Comparison of ENCODE assay signal across 11 mouse cellular contexts in genomic region chr5:112227898-112228239, GRCm38 (mm10). TPM values are rescaled to one million over a fixed set of nuclear protein-coding genes. Genes with fewer than 3 reads are reported as not detected.
A peak's percentile ranks its signal among the peaks of the same experiment; 100 is the strongest.
DNase-seq lines count a peak whose midpoint lies in the region; ATAC-seq lines count a peak whose summit lies in the region.
"Had no signal": no experiment of that assay in that cellular context is flagged by ENCODE, and none has a peak within 500 bp of the region (broad histone marks: within the 10 kb centered on the region; RNA-seq: fewer than 3 reads in every experiment).

No protein-coding gene starts in this region.

- H3K4me1 ChIP-seq in kidney, embryonic 16.5 days (ENCODE audit: insufficient read depth, low read length), result peaks cover 19% of the 10 kb centered on the region
- H3K4me1 ChIP-seq in embryonic facial prominence, embryonic 15.5 days, result peaks cover 21% of the 10 kb centered on the region
- H3K4me1 ChIP-seq in intestine, embryonic 14.5 days (replicated peaks; ENCODE audit: control insufficient read depth, insufficient read depth, low read length), result peaks cover 4% of the 10 kb centered on the region; the same call in 1 of the 2 replicates
- H3K4me1 ChIP-seq in neural tube, embryonic 12.5 days, result peaks cover 60% of the 10 kb centered on the region

- H3K9me3 ChIP-seq in kidney, embryonic 16.5 days (ENCODE audit: low read length), result no peaks in the 10 kb centered on the region
- H3K9me3 ChIP-seq in embryonic facial prominence, embryonic 15.5 days (replicated peaks), result no peaks in the 10 kb centered on the region
- H3K9me3 ChIP-seq in intestine, embryonic 14.5 days (ENCODE audit: control insufficient read depth, low read length), result no peaks in the 10 kb centered on the region
- H3K9me3 ChIP-seq in neural tube, embryonic 12.5 days, result no peaks in the 10 kb centered on the region
- H3K9me3 ChIP-seq: liver, embryonic 15.5 days had no signal

- no peak overlapping the region for H3K9ac ChIP-seq in kidney, embryonic 16.5 days (replicated peaks; ENCODE audit: low read length)
- no peak overlapping the region for H3K9ac ChIP-seq in embryonic facial prominence, embryonic 15.5 days
- no peak overlapping the region for H3K9ac ChIP-seq in intestine, embryonic 14.5 days (ENCODE audit: low read length)
- H3K9ac ChIP-seq in neural tube, embryonic 12.5 days, result peak overlapping the region; percentile 81
- H3K9ac ChIP-seq: liver, embryonic 15.5 days had no signal

- no peak for DNase-seq in kidney, adult 9 months
- DNase-seq in intestine, embryonic 14.5 days (ENCODE audit: low spot score), result no peak
- no peak for DNase-seq in thymus, postnatal 4 days
- DNase-seq in cerebellum, postnatal 4 days (ENCODE audit: low spot score in 2 of 2), result no peak
- no peak for DNase-seq in urinary bladder, adult 18-20 months (ENCODE audit: low spot score in 2 of 2)
- DNase-seq: kidney, postnatal 25 days had no signal

- H3K27ac ChIP-seq in kidney, embryonic 16.5 days (ENCODE audit: low read length), result no peak overlapping the region
- H3K27ac ChIP-seq in embryonic facial prominence, embryonic 15.5 days (replicated peaks), result no peak overlapping the region
- no peak overlapping the region for H3K27ac ChIP-seq in intestine, embryonic 14.5 days (ENCODE audit: low read depth)
- peak overlapping the region; percentile 98 for H3K27ac ChIP-seq in neural tube, embryonic 12.5 days
- H3K27ac ChIP-seq: liver, embryonic 15.5 days had no signal

- WGBS in kidney, embryonic 16.5 days, result 4% methylated on average over 13 of the region's 13 CpGs
- 3% methylated on average over 13 of the region's 13 CpGs for WGBS in embryonic facial prominence, embryonic 15.5 days
- 3% methylated on average over 13 of the region's 13 CpGs for WGBS in intestine, embryonic 14.5 days
- 1% methylated on average over 13 of the region's 13 CpGs for WGBS in neural tube, embryonic 12.5 days

- peaks cover 60% of the 10 kb centered on the region for H3K27me3 ChIP-seq in kidney, embryonic 16.5 days (ENCODE audit: insufficient read depth, low read length)
- peaks cover 68% of the 10 kb centered on the region for H3K27me3 ChIP-seq in embryonic facial prominence, embryonic 15.5 days
- peaks cover 65% of the 10 kb centered on the region for H3K27me3 ChIP-seq in intestine, embryonic 14.5 days (replicated peaks; ENCODE audit: control insufficient read depth, insufficient read depth, low read length)
- H3K27me3 ChIP-seq in neural tube, embryonic 12.5 days (replicated peaks), result 0 out of 2 replicates have a peak, but pooled peaks cover 4% of the 10 kb centered on the region

- ATAC-seq in kidney, embryonic 16.5 days (ENCODE audit: low FRiP score, low TSS enrichment), result no peak
- no peak for ATAC-seq in embryonic facial prominence, embryonic 15.5 days (ENCODE audit: insufficient number of reproducible peaks, low FRiP score, low TSS enrichment, low read depth)
- no peak for ATAC-seq in intestine, embryonic 14.5 days (replicated peaks; ENCODE audit: low FRiP score, low TSS enrichment, low read depth)
- ATAC-seq in neural tube, embryonic 12.5 days (ENCODE audit: low FRiP score, low read depth), result no peak; the same call in 1 of the 2 replicates

- H3K36me3 ChIP-seq in kidney, embryonic 16.5 days (ENCODE audit: insufficient read depth, low read length), result no peaks in the 10 kb centered on the region
- no peaks in the 10 kb centered on the region for H3K36me3 ChIP-seq in embryonic facial prominence, embryonic 15.5 days
- H3K36me3 ChIP-seq in intestine, embryonic 14.5 days (ENCODE audit: control insufficient read depth, insufficient read depth, low read length), result no peaks in the 10 kb centered on the region
- H3K36me3 ChIP-seq in neural tube, embryonic 12.5 days, result peaks cover 19% of the 10 kb centered on the region
- H3K36me3 ChIP-seq: G1E; liver, embryonic 15.5 days had no signal

- H3K4me2 ChIP-seq in kidney, embryonic 16.5 days (replicated peaks; ENCODE audit: low read depth, low read length), result peak overlapping the region; percentile 66
- peak overlapping the region; percentile 79 for H3K4me2 ChIP-seq in embryonic facial prominence, embryonic 15.5 days (replicated peaks)
- H3K4me2 ChIP-seq in intestine, embryonic 14.5 days (ENCODE audit: low read length), result peak overlapping the region; percentile 46
- peak overlapping the region; percentile 83 for H3K4me2 ChIP-seq in neural tube, embryonic 12.5 days (replicated peaks)

- H3K4me3 ChIP-seq in kidney, embryonic 16.5 days (ENCODE audit: low read length), result peak overlapping the region; percentile 42
- peak overlapping the region; percentile 41 for H3K4me3 ChIP-seq in embryonic facial prominence, embryonic 15.5 days (replicated peaks)
- peak overlapping the region; percentile 31 for H3K4me3 ChIP-seq in intestine, embryonic 14.5 days (ENCODE audit: low read depth, low read length)
- peak overlapping the region; percentile 67 for H3K4me3 ChIP-seq in neural tube, embryonic 12.5 days

RNA-seq across cellular contexts. Expression of gene Cryba4, which starts 24.4 kb away (rescaled TPM):
- polyA plus RNA-seq in kidney, embryonic 16.5 days (2015; fragmentation: Nextera tagmentation; extraction: Ambion mirVana), result 0.58 and 0.81 TPM in 2 replicates
- polyA plus RNA-seq in embryonic facial prominence, embryonic 15.5 days (2015; fragmentation: Nextera tagmentation; extraction: Ambion mirVana), result 3.4 and 3.7 TPM in 2 replicates
- polyA plus RNA-seq in intestine, embryonic 14.5 days (2014; fragmentation: Nextera tagmentation; extraction: Ambion mirVana), result 2.4 and 3.0 TPM in 2 replicates
- polyA plus RNA-seq in neural tube, embryonic 12.5 days (2016; fragmentation: Nextera tagmentation; extraction: Ambion mirVana), result 2.4 and 3.0 TPM in 2 replicates

RNA-seq across cellular contexts. Expression of gene Crybb1, which starts 27.7 kb away (rescaled TPM):
- 2.7 and 4.0 TPM in 2 replicates for polyA plus RNA-seq in kidney, embryonic 16.5 days (2015; fragmentation: Nextera tagmentation; extraction: Ambion mirVana)
- 6.8 and 7.7 TPM in 2 replicates for polyA plus RNA-seq in embryonic facial prominence, embryonic 15.5 days (2015; fragmentation: Nextera tagmentation; extraction: Ambion mirVana)
- 1.8 and 3.3 TPM in 2 replicates for polyA plus RNA-seq in intestine, embryonic 14.5 days (2014; fragmentation: Nextera tagmentation; extraction: Ambion mirVana)
- polyA plus RNA-seq in neural tube, embryonic 12.5 days (2016; fragmentation: Nextera tagmentation; extraction: Ambion mirVana), result 2.9 and 3.1 TPM in 2 replicates
- polyA plus RNA-seq: G1E had no signal

RNA-seq across cellular contexts. Expression of gene Tpst2, which starts 48.6 kb away (rescaled TPM):
- polyA plus RNA-seq in kidney, embryonic 16.5 days (2015; fragmentation: Nextera tagmentation; extraction: Ambion mirVana), result 65.8 and 68.7 TPM in 2 replicates
- 51.0 and 52.0 TPM in 2 replicates for polyA plus RNA-seq in embryonic facial prominence, embryonic 15.5 days (2015; fragmentation: Nextera tagmentation; extraction: Ambion mirVana)
- 40.8 and 41.1 TPM in 2 replicates for polyA plus RNA-seq in intestine, embryonic 14.5 days (2014; fragmentation: Nextera tagmentation; extraction: Ambion mirVana)
- polyA plus RNA-seq in neural tube, embryonic 12.5 days (2016; fragmentation: Nextera tagmentation; extraction: Ambion mirVana), result 28.7 and 35.4 TPM in 2 replicates
